Mouse (Mus musculus): ENCODE measurements around the gene Heg1. TPM values are rescaled to one million over a fixed set of nuclear protein-coding genes. Genes with fewer than 3 reads are reported as not detected.
A peak's percentile ranks its signal among the peaks of the same experiment; 100 is the strongest.

Heg1 gene
- polyA plus RNA-seq (2016; fragmentation: Nextera tagmentation; extraction: Ambion mirVana), result 36.5 and 37.7 TPM in 2 replicates

GRCm38 (mm10) chr16:33684162-33684702 lies at the start of gene Heg1:
Gene Heg1, plus strand, starts transcription at chr16:33684370.
- peak within 1 kb of the TSS; percentile 89 for H3K27ac ChIP-seq
- peaks cover 54% of the 10 kb centered on the region for H3K4me1 ChIP-seq
- WGBS, result under 1% methylated on average over 38 of the region's 57 CpGs
- H3K4me3 ChIP-seq (replicated peaks), result peak within 1 kb of the TSS; percentile 89
- no peaks in the 10 kb centered on the region for H3K9me3 ChIP-seq
- ATAC-seq (ENCODE audit: low FRiP score), result peak; percentile 81
- H3K4me2 ChIP-seq, result peak within 1 kb of the TSS; percentile 84
- H3K9ac ChIP-seq, result peak within 1 kb of the TSS; percentile 99
- no peaks in the 10 kb centered on the region for H3K27me3 ChIP-seq
- peaks cover 8% of the 10 kb centered on the region for H3K36me3 ChIP-seq (replicated peaks)

- Histone ChIP-seq H3K9me3 (no peaks in the 10 kb centered on the region), H3K9ac (no peak overlapping the region), H3K27ac (no peak overlapping the region), H3K36me3 (replicated peaks) (no peaks in the 10 kb centered on the region), H3K4me3 (replicated peaks) (no peak overlapping the region), H3K4me1 (no peaks in the 10 kb centered on the region), H3K4me2 (no peak overlapping the region), H3K27me3 (no peaks in the 10 kb centered on the region)
- 86% methylated on average over 12 of the region's 12 CpGs for WGBS
- no peak for ATAC-seq (ENCODE audit: low FRiP score)
Measured at GRCm38 (mm10) chr16:33635836-33636595, 48.2 kb upstream of the Heg1 start.

GRCm38 (mm10) chr16:33641779-33642178 lies 42.4 kb upstream of the Heg1 start:
- H3K27me3 ChIP-seq, result no peaks in the 10 kb centered on the region
- H3K4me3 ChIP-seq (replicated peaks), result no peak overlapping the region
- H3K9me3 ChIP-seq, result no peaks in the 10 kb centered on the region
- H3K9ac ChIP-seq, result no peak overlapping the region
- no peak overlapping the region for H3K4me2 ChIP-seq
- H3K36me3 ChIP-seq (replicated peaks), result no peaks in the 10 kb centered on the region
- WGBS, result 84% methylated on average over 3 of the region's 3 CpGs
- ATAC-seq (ENCODE audit: low FRiP score), result no peak
- H3K27ac ChIP-seq, result no peak overlapping the region
- no peaks in the 10 kb centered on the region for H3K4me1 ChIP-seq

GRCm38 (mm10) chr16:33653116-33653515 lies 31.1 kb upstream of the Heg1 start:
- 90% methylated on average over 6 of the region's 6 CpGs for WGBS
- Histone ChIP-seq H3K27ac (no peak overlapping the region), H3K4me3 (replicated peaks) (no peak overlapping the region), H3K4me1 (no peaks in the 10 kb centered on the region), H3K9ac (no peak overlapping the region), H3K36me3 (replicated peaks) (no peaks in the 10 kb centered on the region), H3K4me2 (no peak overlapping the region), H3K9me3 (peaks cover 21% of the 10 kb centered on the region), H3K27me3 (no peaks in the 10 kb centered on the region)
- no peak for ATAC-seq (ENCODE audit: low FRiP score)

- Histone ChIP-seq H3K4me1 (no peaks in the 10 kb centered on the region), H3K36me3 (replicated peaks) (no peaks in the 10 kb centered on the region), H3K27ac (no peak overlapping the region), H3K9me3 (peaks cover 2% of the 10 kb centered on the region), H3K4me2 (no peak overlapping the region), H3K9ac (no peak overlapping the region), H3K27me3 (no peaks in the 10 kb centered on the region), H3K4me3 (replicated peaks) (no peak overlapping the region)
- WGBS, result 94% methylated on average over 3 of the region's 3 CpGs
- no peak for ATAC-seq (ENCODE audit: low FRiP score)
Measured at GRCm38 (mm10) chr16:33655443-33655842, 28.7 kb upstream of the Heg1 start.

GRCm38 (mm10) chr16:33657191-33657590 lies 27.0 kb upstream of the Heg1 start:
- Histone ChIP-seq H3K9ac (no peak overlapping the region), H3K36me3 (replicated peaks) (no peaks in the 10 kb centered on the region), H3K27ac (no peak overlapping the region), H3K4me3 (replicated peaks) (no peak overlapping the region), H3K9me3 (no peaks in the 10 kb centered on the region), H3K4me2 (no peak overlapping the region), H3K27me3 (no peaks in the 10 kb centered on the region), H3K4me1 (no peaks in the 10 kb centered on the region)
- ATAC-seq (ENCODE audit: low FRiP score), result no peak
- WGBS, result 93% methylated on average over 3 of the region's 3 CpGs

GRCm38 (mm10) chr16:33658121-33658520 lies 26.0 kb upstream of the Heg1 start:
- Histone ChIP-seq H3K27me3 (no peaks in the 10 kb centered on the region), H3K27ac (no peak overlapping the region), H3K4me2 (no peak overlapping the region), H3K9ac (no peak overlapping the region), H3K36me3 (replicated peaks) (no peaks in the 10 kb centered on the region), H3K4me3 (replicated peaks) (no peak overlapping the region), H3K9me3 (no peaks in the 10 kb centered on the region), H3K4me1 (no peaks in the 10 kb centered on the region)
- WGBS, result 98% methylated on average over 3 of the region's 3 CpGs
- no peak for ATAC-seq (ENCODE audit: low FRiP score)

GRCm38 (mm10) chr16:33659521-33659920 lies 24.6 kb upstream of the Heg1 start:
- Histone ChIP-seq H3K4me1 (no peaks in the 10 kb centered on the region), H3K36me3 (replicated peaks) (no peaks in the 10 kb centered on the region), H3K4me2 (no peak overlapping the region), H3K27me3 (no peaks in the 10 kb centered on the region), H3K4me3 (replicated peaks) (no peak overlapping the region), H3K9ac (no peak overlapping the region), H3K9me3 (no peaks in the 10 kb centered on the region), H3K27ac (no peak overlapping the region)
- 91% methylated on average over 5 of the region's 5 CpGs for WGBS
- ATAC-seq (ENCODE audit: low FRiP score), result no peak

- Histone ChIP-seq H3K27ac (no peak overlapping the region), H3K9me3 (no peaks in the 10 kb centered on the region), H3K36me3 (replicated peaks) (no peaks in the 10 kb centered on the region), H3K4me1 (no peaks in the 10 kb centered on the region), H3K9ac (no peak overlapping the region), H3K4me2 (no peak overlapping the region), H3K4me3 (replicated peaks) (no peak overlapping the region), H3K27me3 (no peaks in the 10 kb centered on the region)
- no peak for ATAC-seq (ENCODE audit: low FRiP score)
- WGBS, result 74% methylated on average over 5 of the region's 5 CpGs
Measured at GRCm38 (mm10) chr16:33660125-33660524, 24.0 kb upstream of the Heg1 start.

GRCm38 (mm10) chr16:33662841-33663240 lies 21.3 kb upstream of the Heg1 start:
- WGBS, result 92% methylated on average over 10 of the region's 10 CpGs
- H3K4me3 ChIP-seq (replicated peaks), result no peak overlapping the region
- no peaks in the 10 kb centered on the region for H3K4me1 ChIP-seq
- H3K9ac ChIP-seq, result no peak overlapping the region
- H3K9me3 ChIP-seq, result no peaks in the 10 kb centered on the region
- no peaks in the 10 kb centered on the region for H3K36me3 ChIP-seq (replicated peaks)
- no peak overlapping the region for H3K27ac ChIP-seq
- no peaks in the 10 kb centered on the region for H3K27me3 ChIP-seq
- ATAC-seq (ENCODE audit: low FRiP score), result no peak
- no peak overlapping the region for H3K4me2 ChIP-seq

- 92% methylated on average over 6 of the region's 6 CpGs for WGBS
- no peak for ATAC-seq (ENCODE audit: low FRiP score)
- no peak overlapping the region for H3K4me3 ChIP-seq (replicated peaks)
- no peaks in the 10 kb centered on the region for H3K4me1 ChIP-seq
- no peaks in the 10 kb centered on the region for H3K27me3 ChIP-seq
- H3K9me3 ChIP-seq, result no peaks in the 10 kb centered on the region
- H3K9ac ChIP-seq, result no peak overlapping the region
- H3K27ac ChIP-seq, result no peak overlapping the region
- no peaks in the 10 kb centered on the region for H3K36me3 ChIP-seq (replicated peaks)
- no peak overlapping the region for H3K4me2 ChIP-seq
Measured at GRCm38 (mm10) chr16:33666226-33666625, 17.9 kb upstream of the Heg1 start.

GRCm38 (mm10) chr16:33666985-33667538 lies 17.1 kb upstream of the Heg1 start:
- Histone ChIP-seq H3K27ac (no peak overlapping the region), H3K9ac (no peak overlapping the region), H3K4me1 (no peaks in the 10 kb centered on the region), H3K36me3 (replicated peaks) (no peaks in the 10 kb centered on the region), H3K27me3 (no peaks in the 10 kb centered on the region), H3K4me2 (no peak overlapping the region), H3K9me3 (no peaks in the 10 kb centered on the region), H3K4me3 (replicated peaks) (no peak overlapping the region)
- 91% methylated on average over 4 of the region's 4 CpGs for WGBS
- ATAC-seq (ENCODE audit: low FRiP score), result no peak

GRCm38 (mm10) chr16:33668448-33668847 lies 15.7 kb upstream of the Heg1 start:
- H3K9me3 ChIP-seq, result no peaks in the 10 kb centered on the region
- H3K4me3 ChIP-seq (replicated peaks), result no peak overlapping the region
- H3K27ac ChIP-seq, result no peak overlapping the region
- H3K4me1 ChIP-seq, result 0 out of 2 replicates have a peak, but pooled peaks cover 5% of the 10 kb centered on the region
- H3K27me3 ChIP-seq, result no peaks in the 10 kb centered on the region
- H3K4me2 ChIP-seq, result no peak overlapping the region
- ATAC-seq (ENCODE audit: low FRiP score), result no peak
- no peaks in the 10 kb centered on the region for H3K36me3 ChIP-seq (replicated peaks)
- 85% methylated on average over 2 of the region's 2 CpGs for WGBS
- no peak overlapping the region for H3K9ac ChIP-seq

Data from forebrain, embryonic 12.5 days (tissue).